Mouse (Mus musculus): ENCODE data around the gene Hoxa7. TPM values are rescaled to one million over a fixed set of nuclear protein-coding genes. Genes with fewer than 3 reads are reported as not detected.
A peak's percentile ranks its signal among the peaks of the same experiment; 100 is the strongest.

The Hoxa7 gene
- polyA plus RNA-seq, 1 experiment = 0.10 TPM

DNA sequence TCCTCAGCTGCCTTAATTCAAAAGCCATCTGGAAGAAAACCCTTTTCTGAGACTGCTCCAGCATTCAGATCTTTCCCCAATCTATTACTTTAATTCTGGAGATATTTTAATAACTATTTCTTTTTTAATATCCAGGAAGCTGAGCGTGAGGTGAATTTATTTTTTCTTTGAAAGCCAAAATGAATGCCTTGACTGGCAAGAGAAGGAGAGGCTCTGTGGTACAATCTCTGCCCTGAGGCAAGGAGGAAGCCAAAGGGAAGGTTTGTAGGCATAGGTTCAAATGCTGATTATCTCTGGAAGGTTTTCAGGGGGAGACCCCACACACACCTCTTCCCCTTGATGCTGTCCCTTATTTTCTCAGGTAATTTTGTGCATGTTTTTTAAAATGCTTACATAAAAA, 54.5 kb downstream of the Hoxa7 start:
- no peak for DNase-seq (ENCODE audit: low read depth)
- no peak for TF ChIP-seq CTCF (IDR thresholded peaks at IDR 0.05; ENCODE audit: borderline replicate concordance, extremely low read depth, insufficient read depth, insufficient read length)
- TF ChIP-seq POLR2A (IDR thresholded peaks at IDR 0.05; ENCODE audit: borderline replicate concordance, extremely low read depth, insufficient read depth, insufficient read length, poor library complexity, severe bottlenecking) = no peak

DNA sequence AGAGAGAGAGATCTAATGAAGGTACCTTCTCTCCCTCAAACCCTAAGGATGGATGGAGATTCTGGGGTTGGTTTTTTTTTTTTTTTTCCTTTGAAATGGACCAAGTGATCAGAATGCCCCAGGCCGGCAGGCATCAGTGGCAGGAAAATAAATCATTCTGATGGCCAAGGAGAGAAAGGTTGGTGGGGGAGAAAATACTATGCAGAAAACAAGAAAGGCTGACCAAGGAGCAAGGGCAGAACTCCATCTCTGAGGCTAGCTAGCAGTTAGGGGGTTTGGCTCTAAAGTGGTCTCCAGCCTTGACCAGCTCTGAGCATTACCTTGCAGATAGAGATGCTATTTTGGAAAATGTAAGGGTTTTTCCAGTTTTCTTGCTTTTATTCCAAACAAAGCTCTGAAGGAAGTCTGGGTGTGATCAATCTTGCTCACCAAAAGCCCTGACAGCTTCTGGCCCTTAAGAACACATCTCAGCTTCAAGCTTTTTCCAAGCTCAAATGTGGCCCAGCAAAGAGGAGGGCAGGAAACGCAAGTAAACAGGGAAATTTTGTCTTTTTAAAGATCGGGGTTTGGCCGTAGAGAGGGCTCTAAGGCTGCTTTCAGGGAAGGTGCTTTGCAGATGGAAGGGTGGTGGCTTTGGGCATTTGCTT, 55.1 kb downstream of the Hoxa7 start:
- TF ChIP-seq CTCF (IDR thresholded peaks at IDR 0.05; ENCODE audit: borderline replicate concordance, extremely low read depth, insufficient read depth, insufficient read length) (no peak), POLR2A (IDR thresholded peaks at IDR 0.05; ENCODE audit: borderline replicate concordance, extremely low read depth, insufficient read depth, insufficient read length, poor library complexity, severe bottlenecking) (no peak)
- DNase-seq (ENCODE audit: low read depth) = peak; percentile 25

DNA sequence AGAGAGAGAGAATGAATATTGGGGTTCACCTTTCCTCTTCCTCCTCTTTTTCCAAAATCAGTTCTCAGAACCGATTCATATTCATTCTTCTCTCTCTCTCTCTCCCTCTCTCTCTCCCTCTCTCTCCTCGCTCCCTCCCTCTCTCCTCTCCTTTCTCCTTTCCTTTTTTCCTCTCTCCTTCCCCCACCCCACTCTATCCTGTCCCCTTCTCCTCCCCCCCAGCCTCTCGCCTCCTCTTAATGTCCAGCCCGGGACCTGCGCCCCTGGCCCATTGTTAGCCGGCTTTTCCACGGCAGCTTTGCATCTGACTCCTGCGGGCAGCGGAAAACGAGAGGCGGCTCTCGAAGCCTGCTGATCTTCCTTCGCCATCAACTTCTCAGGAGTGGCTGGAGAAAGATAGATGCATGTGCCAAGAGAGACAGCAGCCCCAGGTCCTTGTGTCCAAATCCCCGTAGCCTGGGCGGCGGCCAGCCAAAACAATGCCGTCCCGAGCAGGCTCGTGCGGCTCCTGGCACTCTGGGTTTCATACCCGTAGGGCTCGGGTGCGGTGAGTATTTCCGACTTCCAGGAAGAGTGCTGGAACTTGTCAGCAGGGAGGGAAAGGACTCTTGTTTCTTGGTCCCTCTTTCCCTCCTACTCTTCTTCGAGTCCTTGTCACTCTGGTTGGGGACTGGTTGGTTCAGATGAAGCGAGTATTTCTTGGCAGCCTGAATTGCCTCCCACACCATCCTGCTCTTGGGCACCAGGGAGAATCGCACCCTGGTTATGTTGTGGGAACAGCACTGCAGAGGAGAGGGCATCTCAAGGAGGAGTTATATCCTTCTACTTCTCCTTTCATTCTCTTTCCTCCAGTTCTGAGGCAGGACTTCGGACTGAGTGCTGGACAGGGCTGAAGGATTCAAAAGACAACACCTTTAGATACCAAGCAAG, 55.9 kb downstream of the Hoxa7 start:
- peak; percentile 30 for DNase-seq (ENCODE audit: low read depth)
- TF ChIP-seq CTCF (IDR thresholded peaks at IDR 0.05; ENCODE audit: borderline replicate concordance, extremely low read depth, insufficient read depth, insufficient read length) = no peak
- TF ChIP-seq POLR2A (IDR thresholded peaks at IDR 0.05; ENCODE audit: borderline replicate concordance, extremely low read depth, insufficient read depth, insufficient read length, poor library complexity, severe bottlenecking) = no peak

DNA sequence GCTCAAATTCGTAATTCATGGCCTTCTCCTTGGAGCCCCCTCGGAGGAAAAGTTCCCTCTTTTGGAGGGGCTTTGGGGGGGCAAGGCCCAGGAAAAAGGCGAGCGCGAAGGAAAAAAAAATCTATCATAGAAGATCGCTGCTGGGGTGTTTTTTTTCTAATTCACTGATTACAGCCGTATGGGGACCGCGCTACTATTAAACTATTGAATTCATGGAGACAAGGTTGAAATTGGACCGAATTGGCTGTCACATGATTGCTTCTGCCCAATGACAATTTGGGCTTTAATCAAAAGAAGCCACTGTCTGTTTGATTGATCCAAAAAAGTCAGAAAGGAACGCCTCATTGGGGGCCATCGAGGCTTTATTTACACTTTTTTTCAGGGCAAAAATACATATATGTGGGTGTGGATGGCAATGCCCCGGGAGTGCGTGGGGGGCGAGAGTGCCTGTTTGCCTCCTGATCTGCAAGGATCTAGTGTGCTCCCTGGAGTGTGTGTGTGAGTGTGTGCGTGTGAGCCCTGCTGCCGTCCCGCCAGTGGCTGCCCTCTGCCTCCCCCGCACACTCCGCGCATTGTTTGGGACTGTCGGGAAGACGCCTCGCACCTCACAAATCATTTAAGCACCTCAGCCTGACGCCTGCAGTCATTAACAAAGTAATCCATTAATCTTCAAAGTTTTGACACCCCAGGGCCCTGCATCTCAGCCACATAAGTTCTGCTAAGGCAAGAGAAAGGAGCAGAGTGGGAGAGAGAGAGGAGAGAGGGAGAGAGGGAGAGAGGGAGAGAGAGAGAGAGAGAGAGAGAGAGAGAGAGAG, 56.8 kb downstream of the Hoxa7 start, which contains the start of gene Hoxa2:
Hoxa2 (minus strand) TSS at position 206 of the 815 bp plus-strand sequence.
- TF ChIP-seq POLR2A (IDR thresholded peaks at IDR 0.05; ENCODE audit: borderline replicate concordance, extremely low read depth, insufficient read depth, insufficient read length, poor library complexity, severe bottlenecking) (no peak), CTCF (IDR thresholded peaks at IDR 0.05; ENCODE audit: borderline replicate concordance, extremely low read depth, insufficient read depth, insufficient read length) (no peak)
- peak; percentile 33 for DNase-seq (ENCODE audit: low read depth)

Other genes starting within 250 kb of the Hoxa7 start
- 6.3 and 10.3 TPM in 2 replicates for gene Skap2, start 209.3 kb downstream of the Hoxa7 start, polyA plus RNA-seq (2012; rRNA removed)
- gene Hoxa1, start 63.5 kb downstream of the Hoxa7 start, polyA plus RNA-seq (2012; rRNA removed) = 0.39 and 1.2 TPM in 2 replicates
- gene Hoxa2, start 57.0 kb downstream of the Hoxa7 start, polyA plus RNA-seq (2012; rRNA removed) = 3.2 and 14.2 TPM in 2 replicates
- 0.10 and 0.67 TPM in 2 replicates for gene 5730596B20Rik, start 44.4 kb downstream of the Hoxa7 start, polyA plus RNA-seq (2012; rRNA removed)
- 1.9 and 16.4 TPM in 2 replicates for gene Hoxa4, start 30.1 kb downstream of the Hoxa7 start, polyA plus RNA-seq (2012; rRNA removed)
- 5.0 and 47.1 TPM in 2 replicates for gene Hoxa5, start 17.3 kb downstream of the Hoxa7 start, polyA plus RNA-seq (2012; rRNA removed)
- gene Hoxa6, start 13.1 kb downstream of the Hoxa7 start, polyA plus RNA-seq (2012; rRNA removed) = 0.08 and 3.7 TPM in 2 replicates
- 1.6 and 20.3 TPM in 2 replicates for gene Hoxa3, start 8.5 kb downstream of the Hoxa7 start, polyA plus RNA-seq (2012; rRNA removed)
- not detected in 2 replicates for gene Gm28308, start 8.5 kb downstream of the Hoxa7 start, polyA plus RNA-seq (2012; rRNA removed)
- 0.10 TPM in 1 of 2 replicates, not detected in the other for gene Hoxa9, start 9.2 kb upstream of the Hoxa7 start, polyA plus RNA-seq (2012; rRNA removed)
- gene Hoxa10, start 19.0 kb upstream of the Hoxa7 start, polyA plus RNA-seq (2012; rRNA removed) = 0.08 and 0.23 TPM in 2 replicates
- 0.04 TPM in 1 of 2 replicates, not detected in the other for gene Hoxa11, start 24.0 kb upstream of the Hoxa7 start, polyA plus RNA-seq (2012; rRNA removed)
- 0.10 TPM in 1 of 2 replicates, not detected in the other for gene Hoxa13, start 39.0 kb upstream of the Hoxa7 start, polyA plus RNA-seq (2012; rRNA removed)
- 1.5 and 3.7 TPM in 2 replicates for gene Evx1, start 91.6 kb upstream of the Hoxa7 start, polyA plus RNA-seq (2012; rRNA removed)